Mouse (Mus musculus) lung, postnatal 0 days (tissue): Measurements from ENCODE around the gene Lmntd1.

Experiments used
- CTCF ChIP-seq: IDR thresholded peaks from 2 replicates; pipeline ENCODE4 v1.5.1; 2016; ENCODE audit warnings: antibody characterized with exemption, mild to moderate bottlenecking
- EP300 ChIP-seq: IDR thresholded peaks from 2 replicates; pipeline ENCODE4 v1.6.1; 2016; ENCODE audit warnings: antibody characterized with exemption, mild to moderate bottlenecking, control low read depth

GRCm38 (mm10) chr6:145568701-145569100, 45.4 kb downstream of the Lmntd1 start:
- TF ChIP-seq EP300 (peak; percentile 99), CTCF (no peak)
